Mouse (Mus musculus) midbrain, postnatal 0 days (tissue): ENCODE data around the gene 4930407I10Rik. TPM values are rescaled to one million over a fixed set of nuclear protein-coding genes. Genes with fewer than 3 reads are reported as not detected.
A peak's percentile ranks its signal among the peaks of the same experiment; 100 is the strongest.

Experiments used
- ATAC-seq: fragments of 200-750 bp; cut with Nextera tagmentation; 2 replicates; pipeline ENCODE4 v1.8.0; 2017; ENCODE audit warnings: moderate number of reproducible peaks, mild to moderate bottlenecking, moderate TSS enrichment, moderate library complexity; ENCODE audit not compliant: low FRiP score
- DNase-seq: peaks from one replicate; pipeline ENCODE4 v3.0.0-alpha.2; 2015; ENCODE audit warnings: low spot score
- H3K27ac ChIP-seq: fragments of 300-500 bp; sonication (generic); 2 replicates; pipeline ENCODE4 v1.5.1; 2014; ENCODE audit warnings: low read depth, mild to moderate bottlenecking, low read length, mixed read lengths
- H3K27me3 ChIP-seq: fragments of 300-500 bp; sonication (generic); 2 replicates; pipeline ENCODE4 v1.6.1; 2014; ENCODE audit warnings: low read length, control low read depth, mixed read lengths; ENCODE audit not compliant: insufficient read depth
- H3K36me3 ChIP-seq: fragments of 300-500 bp; sonication (generic); 2 replicates; pipeline ENCODE4 v1.6.1; 2014; ENCODE audit warnings: low read length, control low read depth, mixed read lengths; ENCODE audit not compliant: insufficient read depth
- H3K4me1 ChIP-seq: fragments of 300-500 bp; sonication (generic); 2 replicates; pipeline ENCODE4 v1.6.1; 2014; ENCODE audit warnings: mild to moderate bottlenecking, control low read depth, antibody characterized with exemption, low read length, mixed read lengths; ENCODE audit not compliant: insufficient read depth
- H3K4me2 ChIP-seq: fragments of 300-500 bp; sonication (generic); 2 replicates; pipeline ENCODE4 v1.6.1; 2014; ENCODE audit warnings: low read depth, mild to moderate bottlenecking, low read length, mixed read lengths; ENCODE audit not compliant: poor library complexity, severe bottlenecking
- H3K4me3 ChIP-seq: fragments of 300-500 bp; sonication (generic); 2 replicates; pipeline ENCODE4 v1.5.1; 2014; ENCODE audit warnings: low read depth, mild to moderate bottlenecking, low read length, moderate library complexity
- H3K9ac ChIP-seq: fragments of 300-500 bp; sonication (generic); replicated peaks from 2 replicates; pipeline ENCODE4 v1.6.1; 2014; ENCODE audit warnings: mild to moderate bottlenecking, low read length, moderate library complexity, mixed read lengths; ENCODE audit not compliant: poor library complexity, severe bottlenecking
- H3K9me3 ChIP-seq: fragments of 300-500 bp; sonication (generic); 2 replicates; pipeline ENCODE4 v1.6.1; 2016; ENCODE audit warnings: low read length, control low read depth
- CTCF ChIP-seq: IDR thresholded peaks from 2 replicates; pipeline ENCODE4 v1.5.1; 2016; ENCODE audit warnings: antibody characterized with exemption, mild to moderate bottlenecking
- whole genome bisulfite sequencing: fragments of 180-500 bp; shearing (Covaris S2); extraction: QIAGEN DNeasy Blood & Tissue Kit; methylation state at CpG from one replicate; pipeline ENCODE4 v1.1.7; 2014; 5-methylcytosine and 5-hydroxymethylcytosine counted together
- polyA plus RNA-seq: library from polyadenylated mRNA; unstranded; fragments of >200 nt; fragmentation: Nextera tagmentation; extraction: Ambion mirVana; gene quantifications from 2 replicates; pipeline ENCODE4 v1.2.1, GENCODE M21; 2015
- total RNA-seq: library from RNA; depleted of rRNA; stranded (reverse); fragments of >200 nt; gene quantifications from 2 replicates; pipeline ENCODE4 v1.2.3, GENCODE M21; 2014

The 4930407I10Rik gene
- total and polyA plus RNA-seq, 2 experiments from 2014 or later, result not detected

DNA sequence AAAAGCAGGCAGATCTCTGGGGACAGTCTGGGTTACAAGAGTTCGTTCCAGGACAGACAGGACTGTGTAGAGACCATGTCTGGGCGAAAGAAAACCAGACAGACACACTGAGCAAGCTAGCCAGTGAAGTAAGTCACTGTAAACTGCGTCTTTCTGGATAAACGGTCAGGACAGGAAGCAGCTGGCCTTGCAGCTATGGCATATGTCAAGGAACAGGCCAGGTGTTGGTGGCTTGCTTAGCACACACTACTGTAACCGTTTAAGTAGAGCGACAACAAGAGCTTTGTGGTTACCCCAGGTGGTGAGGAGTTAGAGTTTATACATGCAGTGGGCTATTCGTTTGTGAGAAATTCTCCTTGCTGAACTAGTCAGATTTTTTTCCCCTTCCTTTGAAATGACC is 31.2 kb upstream of the 4930407I10Rik start:
- Histone ChIP-seq H3K4me3 (no peak overlapping the region), H3K9me3 (no peaks in the 10 kb centered on the region), H3K4me2 (no peak overlapping the region), H3K27ac (no peak overlapping the region), H3K9ac (no peak overlapping the region), H3K4me1 (no peaks in the 10 kb centered on the region), H3K36me3 (peaks cover 60% of the 10 kb centered on the region), H3K27me3 (no peaks in the 10 kb centered on the region)
- ATAC-seq, result no peak
- no peak for TF ChIP-seq CTCF
- WGBS, result 89% methylated on average over 7 of the region's 7 CpGs
- DNase-seq, result no peak

DNA sequence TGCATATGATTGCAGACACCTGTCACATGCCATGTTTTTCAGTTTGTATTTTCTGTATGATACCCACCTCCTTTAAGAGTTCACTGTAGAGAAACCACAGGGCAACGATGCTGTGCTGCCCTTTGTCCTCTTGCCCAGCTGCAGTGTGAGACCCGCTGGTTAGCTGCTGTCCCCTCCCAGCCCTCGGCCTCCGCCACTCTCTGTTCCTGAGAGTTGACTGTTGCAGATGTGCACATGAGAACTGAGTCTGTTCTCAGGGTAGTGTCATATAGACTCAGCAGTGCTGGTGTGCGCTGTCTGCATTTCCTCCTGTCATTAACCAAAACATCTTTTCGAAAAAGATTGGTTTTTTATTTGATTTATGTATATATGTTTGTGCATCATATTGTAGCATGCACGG is 26.6 kb upstream of the 4930407I10Rik start:
- Histone ChIP-seq H3K27me3 (no peaks in the 10 kb centered on the region), H3K4me3 (no peak overlapping the region), H3K4me1 (no peaks in the 10 kb centered on the region), H3K4me2 (no peak overlapping the region), H3K27ac (no peak overlapping the region), H3K9me3 (no peaks in the 10 kb centered on the region), H3K9ac (no peak overlapping the region), H3K36me3 (peaks cover 42% of the 10 kb centered on the region)
- 89% methylated on average over 7 of the region's 7 CpGs for WGBS
- DNase-seq (no peak), ATAC-seq (no peak)
- no peak for TF ChIP-seq CTCF

DNA sequence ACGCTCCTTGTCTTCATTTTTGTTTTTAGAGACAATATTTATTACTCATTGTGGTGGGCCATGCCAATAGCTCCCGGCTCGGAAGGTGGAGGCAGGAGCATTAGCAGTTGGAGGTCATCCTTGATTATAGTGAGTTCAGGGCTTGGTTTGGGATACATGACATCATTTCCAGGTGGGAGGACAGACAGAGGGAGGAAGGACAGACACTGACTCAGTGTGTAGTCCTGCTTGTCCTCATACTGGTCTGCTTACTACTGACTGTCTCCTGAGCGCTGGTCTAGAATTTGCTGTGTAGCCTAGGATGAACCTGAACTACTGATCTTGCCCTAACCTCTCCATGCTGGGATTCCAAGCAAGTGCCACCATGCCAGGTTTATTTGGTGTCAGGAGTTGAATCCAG is 25.2 kb upstream of the 4930407I10Rik start, which contains the start of gene Desi1:
Desi1 (minus strand) TSS at position 101 of the 400 bp plus-strand sequence.
- Histone ChIP-seq H3K4me3 (no peak within 1 kb of the TSS), H3K4me2 (no peak within 1 kb of the TSS), H3K9me3 (no peaks in the 10 kb centered on the region), H3K4me1 (no peaks in the 10 kb centered on the region), H3K27ac (no peak within 1 kb of the TSS), H3K27me3 (no peaks in the 10 kb centered on the region), H3K36me3 (peaks cover 38% of the 10 kb centered on the region), H3K9ac (no peak within 1 kb of the TSS)
- 96% methylated on average over 4 of the region's 4 CpGs for WGBS
- DNase-seq (no peak), ATAC-seq (no peak)
- TF ChIP-seq CTCF, result no peak

DNA sequence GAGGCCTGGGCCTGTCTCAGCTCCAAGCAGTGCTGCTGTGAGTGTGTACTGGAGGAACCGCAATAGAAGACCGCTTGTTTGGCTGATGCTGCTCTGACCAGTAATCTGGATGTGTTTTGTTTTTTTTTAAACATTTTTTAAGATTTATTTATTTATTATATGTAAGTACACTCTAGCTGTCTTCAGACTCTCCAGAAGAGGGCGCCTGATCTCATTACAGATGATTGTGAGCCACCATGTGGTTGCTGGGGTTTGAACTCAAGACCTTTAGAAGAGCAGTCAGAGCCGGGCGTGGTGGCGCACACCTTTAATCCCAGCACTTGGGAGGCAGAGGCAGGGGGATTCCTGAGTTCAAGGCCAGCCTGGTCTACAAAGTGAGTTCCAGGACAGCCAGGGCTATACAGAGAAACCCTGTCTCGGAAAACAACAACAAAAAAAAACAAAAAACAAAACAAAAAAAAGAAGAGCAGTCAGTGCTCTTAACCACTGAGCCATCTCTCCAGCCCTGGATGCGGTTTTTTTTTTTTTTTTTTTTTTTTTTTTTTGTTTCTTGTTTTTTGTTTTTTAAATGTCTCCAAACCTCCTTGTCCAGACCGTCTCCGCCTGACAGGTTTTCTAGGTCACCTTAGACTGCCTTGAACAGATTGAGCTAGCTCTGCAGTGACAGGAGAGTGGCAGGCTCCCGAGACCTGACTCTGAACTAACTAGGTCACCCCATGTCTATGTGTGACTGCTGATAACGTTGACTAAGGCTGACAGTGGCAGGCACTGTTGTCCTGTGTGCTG is 22.9 kb upstream of the 4930407I10Rik start:
- Histone ChIP-seq H3K9ac (no peak overlapping the region), H3K27ac (no peak overlapping the region), H3K4me2 (no peak overlapping the region), H3K9me3 (no peaks in the 10 kb centered on the region), H3K4me1 (no peaks in the 10 kb centered on the region), H3K36me3 (peaks cover 32% of the 10 kb centered on the region), H3K4me3 (no peak overlapping the region), H3K27me3 (no peaks in the 10 kb centered on the region)
- TF ChIP-seq CTCF, result peak; percentile 62
- WGBS, result 83% methylated on average over 12 of the region's 12 CpGs
- ATAC-seq, result no peak
- peak; percentile 59 for DNase-seq

DNA sequence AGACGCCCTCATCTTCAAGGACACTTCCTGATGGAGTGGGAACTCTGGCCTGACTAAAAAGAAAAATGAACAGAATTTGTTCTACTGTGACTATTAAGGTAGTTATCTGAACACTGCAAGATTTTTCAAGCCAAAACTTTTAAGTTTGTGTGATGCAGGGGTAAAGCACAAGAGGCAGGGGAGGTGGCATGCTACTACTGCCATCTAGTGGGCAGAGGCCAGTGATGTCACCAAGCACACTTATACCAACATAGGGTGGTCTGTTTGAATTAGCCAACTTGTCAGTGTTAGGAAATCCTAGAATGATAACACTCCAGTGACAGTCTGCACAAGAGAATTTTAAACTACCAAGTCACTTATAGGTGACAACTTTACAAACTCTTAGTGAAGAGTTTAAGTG is 18.3 kb upstream of the 4930407I10Rik start:
- Histone ChIP-seq H3K9me3 (no peaks in the 10 kb centered on the region), H3K4me3 (no peak overlapping the region), H3K27me3 (no peaks in the 10 kb centered on the region), H3K4me2 (no peak overlapping the region), H3K27ac (no peak overlapping the region), H3K36me3 (peaks cover 26% of the 10 kb centered on the region), H3K4me1 (no peaks in the 10 kb centered on the region), H3K9ac (no peak overlapping the region)
- no peak for ATAC-seq
- WGBS, result 100% methylated on average over 1 of the region's 1 CpGs
- peak; percentile 88 for TF ChIP-seq CTCF
- peak; percentile 75 for DNase-seq

DNA sequence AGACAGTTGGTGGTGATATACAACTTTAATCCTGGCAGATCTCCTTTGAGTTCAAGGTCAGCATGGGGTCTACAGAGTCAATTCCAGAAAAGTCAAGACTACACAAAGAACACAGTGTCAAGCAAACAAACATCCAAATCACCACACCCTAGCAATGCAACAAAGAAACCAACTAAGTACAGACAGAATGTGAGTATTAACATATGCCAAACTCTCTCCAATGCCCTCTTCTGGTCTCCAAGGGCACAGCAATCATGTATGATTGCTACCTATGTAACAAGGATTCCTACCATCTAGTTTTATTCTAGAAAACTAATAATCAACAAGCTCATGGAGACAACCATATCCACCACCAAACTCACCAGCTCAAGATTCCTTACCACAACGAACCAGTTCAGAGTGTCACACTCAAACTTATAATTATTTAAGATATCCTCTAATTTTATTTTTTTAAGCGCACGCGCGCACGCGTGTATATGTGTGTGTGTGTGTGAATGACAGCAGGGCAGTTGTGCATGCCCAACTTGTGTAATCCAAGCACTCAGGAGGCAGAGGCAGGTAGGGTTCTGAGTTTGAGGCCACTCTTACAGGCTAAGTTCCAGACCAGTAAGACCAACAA is 14.7 kb upstream of the 4930407I10Rik start:
- H3K4me1 ChIP-seq, result peaks cover 3% of the 10 kb centered on the region; the same call in 1 of the 2 replicates

More for the DNA sequence above, 14.7 kb upstream of the 4930407I10Rik start:
- 99% methylated on average over 7 of the region's 7 CpGs for WGBS
- H3K9ac ChIP-seq, result no peak overlapping the region
- H3K27me3 ChIP-seq, result no peaks in the 10 kb centered on the region
- no peak overlapping the region for H3K4me2 ChIP-seq
- TF ChIP-seq CTCF, result peak; percentile 67
- no peak for ATAC-seq
- DNase-seq, result peak; percentile 37
- H3K4me3 ChIP-seq, result no peak overlapping the region
- H3K27ac ChIP-seq, result no peak overlapping the region
- peaks cover 10% of the 10 kb centered on the region for H3K36me3 ChIP-seq
- no peaks in the 10 kb centered on the region for H3K9me3 ChIP-seq
